Mouse (Mus musculus) testis, adult 2 months (tissue): ENCODE data around the gene Unc13d.

ENCODE experiments used
- CTCF ChIP-seq: fragments of 200-500 bp; IDR thresholded peaks from 2 replicates; pipeline ENCODE4 v1.5.1; 2012; ENCODE audit warnings: low read depth, mild to moderate bottlenecking, inconsistent platforms, low read length, moderate library complexity; ENCODE audit not compliant: control insufficient read depth, insufficient read depth, insufficient replicate concordance
- POLR2A ChIP-seq: fragments of 200-500 bp; IDR thresholded peaks from 2 replicates; pipeline ENCODE4 v1.6.1; 2012; ENCODE audit warnings: low read depth, mild to moderate bottlenecking, inconsistent platforms, low read length, moderate library complexity; ENCODE audit not compliant: control insufficient read depth

DNA sequence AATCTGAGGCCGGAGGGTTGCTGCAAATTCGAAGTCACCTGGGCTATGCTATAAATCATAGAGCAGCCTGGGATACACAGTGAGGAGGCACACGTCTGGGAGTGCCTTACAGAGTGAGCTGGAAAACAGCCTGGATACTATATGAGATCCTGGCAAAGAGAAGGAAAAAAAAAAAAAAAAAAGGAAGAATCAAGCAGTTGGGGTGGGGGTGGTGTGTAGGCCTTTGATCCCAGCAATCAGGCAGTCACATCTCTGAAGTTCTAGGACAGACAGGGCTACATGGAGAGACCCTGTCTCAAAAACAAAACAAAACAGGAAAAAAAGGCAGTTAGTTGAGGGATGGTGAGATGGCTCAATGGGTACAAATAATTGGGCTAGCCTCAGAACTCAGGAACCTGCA lies 41.1 kb downstream of the Unc13d start:
- TF ChIP-seq POLR2A, result no peak
- no peak for TF ChIP-seq CTCF
